Mouse (Mus musculus) testis, postnatal 14 days (tissue): ENCODE measurements around the gene Hbb-y.
"Not testable (repeated sequence)": the region's sequence is repeated elsewhere in the genome, so short reads cannot be mapped to it uniquely, and the experiment has no call there.

ENCODE experiments used
- DNase-seq: peaks from one replicate; pipeline ENCODE4 v3.0.0; 2021; ENCODE audit warnings: low spot score

Hbb-y gene

DNA sequence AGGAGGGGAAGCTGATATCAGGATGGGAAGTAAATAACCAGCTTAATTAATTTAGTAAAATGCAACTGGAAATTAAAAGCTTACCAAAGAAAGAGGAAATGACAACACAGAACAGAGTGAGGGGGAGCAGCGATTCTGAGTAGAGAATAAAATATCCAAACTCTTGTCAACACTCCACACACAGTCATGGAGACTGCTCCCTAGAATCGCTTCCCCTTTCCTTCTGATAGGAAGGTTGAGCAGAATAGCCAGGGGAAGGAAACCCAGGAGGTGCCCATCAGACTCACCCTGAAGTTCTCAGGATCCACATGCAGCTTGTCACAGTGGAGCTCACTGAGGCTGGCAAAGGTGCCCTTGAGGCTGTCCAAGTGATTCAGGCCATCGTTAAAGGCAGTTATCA is 39.9 kb downstream of the Hbb-y start:
- not testable (repeated sequence) for DNase-seq

DNA sequence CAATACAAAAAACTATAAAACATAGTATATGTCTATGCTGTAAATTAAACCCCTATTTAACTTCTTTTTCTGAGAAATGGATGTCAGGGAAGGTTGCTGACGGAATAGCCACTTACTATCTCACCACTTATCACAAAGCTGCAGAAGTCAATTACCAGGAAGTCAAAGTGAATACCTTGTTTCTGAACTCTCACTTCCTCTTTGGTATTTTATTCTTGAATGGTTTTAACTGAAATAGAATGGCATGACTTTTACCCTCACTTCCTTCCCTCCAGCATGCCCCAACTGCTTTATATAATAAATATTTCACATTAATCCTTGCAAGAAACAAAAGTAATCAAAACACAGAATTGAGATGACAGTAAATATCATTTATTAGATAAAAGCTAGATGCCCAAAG is 40.8 kb downstream of the Hbb-y start:
- no peak for DNase-seq

DNA sequence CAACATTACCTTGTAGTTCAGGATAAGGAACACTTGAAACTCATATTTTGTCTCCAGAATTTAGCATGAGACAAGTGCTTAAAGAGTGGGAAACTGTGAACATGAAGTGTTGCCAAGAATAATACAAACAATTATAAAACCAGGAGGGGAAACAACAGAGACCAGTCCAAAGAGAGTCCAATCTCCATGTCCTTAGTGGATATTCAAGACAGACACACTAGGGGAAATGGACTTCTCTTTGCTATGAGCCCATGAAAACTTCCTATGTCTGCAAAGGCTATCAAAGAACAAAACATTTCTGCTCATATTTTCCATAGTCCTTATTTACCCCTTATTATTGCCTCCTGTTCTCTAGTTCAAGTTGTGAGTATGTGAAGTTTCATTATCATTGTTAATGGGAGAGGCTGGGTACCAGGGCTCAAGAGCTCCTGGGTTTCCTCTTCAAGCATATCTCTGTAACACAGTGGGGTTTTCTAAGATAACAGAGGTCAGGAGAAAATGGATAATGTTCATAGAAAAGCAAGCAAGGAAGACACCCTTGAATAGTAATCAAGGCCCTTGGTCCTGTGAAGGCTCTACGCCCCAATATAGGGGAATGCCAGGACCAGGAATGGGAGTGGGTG is 41.7 kb downstream of the Hbb-y start:
- no peak for DNase-seq

DNA sequence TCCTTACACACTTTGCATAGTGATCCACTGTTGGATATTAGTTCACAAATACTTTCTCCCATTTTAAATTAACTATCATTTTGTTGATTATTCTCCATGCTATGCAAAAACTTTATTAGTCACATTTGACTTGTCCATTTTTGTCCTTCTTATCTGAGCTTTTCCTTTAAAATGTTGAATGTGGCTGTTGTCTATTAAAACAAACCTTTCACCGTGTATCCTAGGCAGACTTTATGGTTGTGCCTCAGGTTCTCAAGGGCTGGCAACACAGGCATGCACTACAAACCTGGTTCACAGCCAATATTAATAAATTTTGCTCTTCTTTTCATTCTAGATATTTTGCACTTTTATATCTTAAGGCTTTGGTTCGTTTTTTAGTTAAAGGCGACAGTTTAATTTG is 42.3 kb downstream of the Hbb-y start:
- DNase-seq, result no peak

DNA sequence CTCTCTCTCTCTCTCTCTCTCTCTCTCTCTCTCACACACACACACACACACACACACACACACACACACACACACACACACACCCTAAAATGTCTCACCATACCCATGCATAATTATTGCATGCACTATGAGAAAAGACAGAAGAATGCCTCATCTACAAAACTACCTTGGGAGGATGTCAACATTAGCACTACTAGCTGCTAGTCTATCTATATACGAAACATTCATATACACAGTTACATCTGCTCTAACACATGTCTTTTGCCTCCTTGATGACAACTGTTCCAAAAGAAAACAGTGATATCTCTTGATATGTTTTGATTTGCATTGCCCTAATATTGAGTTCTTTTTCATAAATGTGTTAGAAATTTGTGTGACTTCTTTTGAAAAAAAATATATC is 42.7 kb downstream of the Hbb-y start:
- DNase-seq, result no peak

DNA sequence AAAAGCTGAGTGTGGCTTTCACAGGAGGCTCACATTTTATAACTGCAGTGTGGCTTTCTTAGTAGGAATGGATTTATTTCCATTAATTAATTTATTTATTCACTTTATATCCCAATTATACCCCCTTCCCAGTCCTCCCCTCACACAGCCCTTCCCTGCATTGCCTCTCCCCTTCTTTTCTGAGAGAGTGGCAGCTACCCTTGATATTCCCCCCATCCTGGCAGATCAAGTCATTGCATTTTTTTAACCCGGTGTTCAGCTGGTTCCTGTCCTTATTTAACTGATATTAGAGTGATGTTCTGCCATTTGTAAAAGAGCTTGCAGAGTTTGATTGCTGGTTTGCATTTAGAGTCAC is 43.2 kb downstream of the Hbb-y start:
- DNase-seq, result no peak

DNA sequence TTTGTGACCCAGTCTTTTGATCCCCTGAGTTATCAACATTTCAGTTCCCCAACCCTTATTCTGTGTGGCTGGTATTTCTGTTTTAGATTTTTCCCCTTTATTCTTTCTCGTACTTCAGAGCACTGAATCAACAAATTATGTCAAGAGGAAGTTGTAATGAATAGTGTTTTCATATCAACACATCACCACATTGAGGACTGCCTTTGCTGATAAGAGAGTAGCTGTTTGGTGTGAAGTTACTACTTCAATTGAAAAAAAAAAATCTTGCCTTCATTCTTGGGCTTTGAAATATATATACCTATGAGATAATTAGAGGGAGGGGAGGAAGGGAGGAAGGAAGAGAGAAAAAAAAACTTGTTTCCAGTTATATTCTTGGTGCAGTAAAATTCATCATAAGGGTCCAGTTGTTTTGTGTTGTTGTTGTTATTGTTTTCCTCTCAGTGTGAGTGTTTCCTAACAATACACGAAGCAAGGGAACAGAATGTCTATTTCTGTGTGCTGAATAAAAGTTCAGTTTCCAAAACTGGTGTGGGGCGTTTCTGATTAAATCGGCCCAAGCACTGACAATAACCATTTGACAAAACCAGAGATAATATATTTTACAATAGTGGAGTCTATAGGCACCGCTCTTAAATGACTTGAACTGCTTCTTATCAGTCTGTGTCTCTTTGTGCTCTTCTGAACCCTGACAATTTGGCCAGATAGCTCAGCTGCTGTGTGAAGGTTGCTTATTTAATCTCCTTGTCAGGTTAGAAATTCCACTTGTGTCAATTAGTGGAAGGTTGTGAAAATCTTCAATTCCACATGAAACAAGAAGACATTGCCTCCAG is 43.8 kb downstream of the Hbb-y start:
- no peak for DNase-seq

DNA sequence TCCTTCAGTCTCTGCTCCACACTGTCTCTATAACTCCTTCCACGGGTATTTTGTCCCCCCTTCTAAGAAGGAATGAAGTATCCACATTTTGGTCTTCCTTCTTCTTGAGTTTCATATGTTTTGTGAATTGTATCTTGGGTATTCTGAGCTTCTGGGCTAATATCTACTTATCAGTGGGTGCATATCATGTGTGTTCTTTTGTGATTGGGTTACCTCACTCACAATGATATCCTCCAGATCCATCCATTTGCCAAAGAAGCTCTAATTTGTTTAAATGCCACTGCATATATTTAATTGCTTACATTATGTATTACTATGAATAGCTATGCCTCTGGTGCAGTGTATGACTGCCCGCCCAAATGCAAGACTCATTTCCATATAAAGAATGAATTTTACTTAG is 44.9 kb downstream of the Hbb-y start:
- DNase-seq, result not testable (repeated sequence)

DNA sequence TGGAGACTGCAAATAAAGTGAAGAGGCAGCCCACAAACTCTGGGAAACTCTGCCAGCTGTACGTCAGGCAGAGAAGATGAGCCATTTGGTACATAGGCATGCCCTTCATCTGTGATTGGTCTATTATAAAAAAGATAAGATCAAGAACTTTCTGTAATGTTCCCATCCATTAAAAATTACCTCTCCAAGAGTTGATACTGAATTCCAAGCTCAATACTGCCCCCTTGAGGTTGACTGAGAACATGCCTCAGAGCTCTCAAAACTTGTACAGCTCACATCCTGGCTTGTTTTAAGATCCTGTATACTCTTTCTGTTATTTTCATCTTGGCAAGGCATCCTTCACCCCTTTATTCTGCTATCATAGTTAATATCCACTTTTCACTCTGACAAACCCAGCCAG is 46.2 kb downstream of the Hbb-y start:
- DNase-seq, result peak; percentile 8
